Mouse (Mus musculus) megakaryocyte, embryonic 14.5 days (primary cell): ENCODE measurements around the gene Micu1.

Experiments
- FLI1 ChIP-seq: IDR thresholded peaks from 2 replicates; pipeline ENCODE4 v1.6.1; 2012; ENCODE audit warnings: low read length, inconsistent platforms, mixed read lengths
- GATA1 ChIP-seq: IDR thresholded peaks from 3 replicates; pipeline ENCODE4 v1.6.1; 2012; ENCODE audit warnings: mixed read lengths, low read length, inconsistent platforms, borderline replicate concordance

DNA sequence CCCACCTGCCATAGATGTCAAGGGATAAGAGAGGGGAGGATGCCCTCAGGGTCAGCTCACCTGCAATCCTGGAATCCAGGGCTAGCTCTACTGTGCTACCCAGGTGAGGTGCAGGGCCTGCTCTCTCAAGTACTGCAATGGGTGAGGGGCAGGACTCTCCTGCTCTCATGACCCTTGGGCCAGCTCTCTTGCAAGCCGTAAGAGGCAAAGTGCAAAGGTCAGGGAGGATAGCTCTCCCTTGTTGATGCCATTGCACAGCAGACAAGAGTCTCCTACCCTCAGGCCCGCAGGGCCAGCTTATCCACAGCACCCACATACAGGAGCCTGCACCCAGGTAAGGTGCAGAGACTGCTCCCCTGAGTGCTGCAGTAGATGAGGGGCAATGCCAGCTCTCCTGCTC, 15.2 kb upstream of the Micu1 start:
- TF ChIP-seq GATA1, result no peak
- no peak for TF ChIP-seq FLI1
